Mouse (Mus musculus) embryonic stem cell, embryonic (primary cell): ENCODE measurements around the gene Msi1.

Experiments
- CTCF ChIA-PET, 4 experiments: fragments of 300-600 bp in 2 of 4; fragments of 350-600 bp in 2 of 4; sonication (Branson Sonifier 250); formaldehyde crosslinking; loops; one replicate each; lab custom pipeline; 2022; ENCODE audit warnings: inconsistent platforms in 2 of 4; lab: Charles Lee
- POLR2A ChIA-PET, 4 experiments: fragments of 300-600 bp in 2 of 4; fragments of 350-600 bp in 2 of 4; sonication (Branson Sonifier 250); formaldehyde crosslinking; loops; one replicate each; lab custom pipeline; 2022; ENCODE audit warnings: antibody characterized with exemption in 4 of 4, inconsistent platforms in 1 of 4; lab: Charles Lee

Gene Msi1

DNA sequence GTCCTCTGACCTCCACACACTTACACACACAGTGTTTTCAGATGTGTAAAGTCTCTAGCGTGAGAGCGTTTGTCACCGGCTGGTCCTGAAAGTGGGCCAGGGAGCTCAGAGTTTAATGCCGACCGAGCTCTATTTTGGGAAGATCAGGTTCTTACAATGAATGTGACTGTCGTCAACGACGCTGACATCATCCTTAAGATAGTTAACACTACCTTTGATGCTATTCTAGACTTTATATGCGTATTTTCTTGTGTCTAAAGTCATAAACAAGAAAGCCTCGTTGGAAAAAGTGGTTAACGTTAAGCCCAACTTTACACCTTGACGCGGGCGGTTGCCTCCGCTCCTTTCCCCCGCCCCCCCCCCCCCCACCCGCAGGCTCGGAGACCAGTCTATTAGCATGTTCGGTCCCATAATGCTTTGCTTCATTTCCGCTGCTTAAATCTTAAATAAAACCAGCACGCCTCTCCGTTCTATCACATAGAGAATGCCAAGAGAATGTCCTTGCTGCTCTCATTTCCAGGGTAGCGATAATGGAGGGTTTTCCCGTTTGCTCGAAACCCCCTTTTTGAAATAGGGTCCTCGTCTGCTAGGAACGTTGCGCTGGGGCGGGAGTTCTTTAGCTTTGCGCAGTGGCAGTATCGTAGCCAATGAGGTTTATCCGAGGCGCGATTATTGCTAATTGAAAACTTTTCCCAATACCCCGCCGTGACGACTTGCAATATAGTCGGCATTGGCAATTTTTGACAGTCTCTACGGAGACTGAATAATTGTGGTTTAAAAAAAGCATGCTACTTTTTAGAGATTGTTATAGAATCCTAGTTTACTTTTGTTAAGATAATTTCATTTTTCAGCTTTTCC is 59.7 kb downstream of the Msi1 start:
- CTCF ChIA-PET = interaction anchor here in 2 of 4 experiments (0.7 to 1.4 kb wide), 3 partner anchors 13 to 244 kb away, joined by 3 read pairs; no protein-coding TSS in a partner anchor

GRCm38 (mm10) chr5:115489699-115490637 is 60.6 kb downstream of the Msi1 start:
- ChIA-PET CTCF (interaction anchor here in 2 of 4 experiments (0.6 to 1.7 kb wide), 6 partner anchors 8 to 64 kb away, joined by 3 to 7 read pairs (median 3); no protein-coding TSS in a partner anchor), POLR2A (interaction anchor here (0.5 to 9.2 kb wide), 177 partner anchors 8 to 1910 kb away, joined by 3 to 239 read pairs (median 4); partner anchors contain the start of genes Pxn (in 3 of the 4), Bicdl1 (in 2 of the 4), Rab35 (in 2 of the 4) and Rnf10 (in 2 of the 4))

More for the DNA sequence above, 59.7 kb downstream of the Msi1 start:
- POLR2A ChIA-PET = interaction anchor here (0.5 to 9.2 kb wide), 151 partner anchors 9 to 1390 kb away, joined by 3 to 239 read pairs (median 5); partner anchors contain the start of genes Pxn (in 2 of the 4), Rab35 (in 2 of the 4), Rnf10 (in 2 of the 4) and Rplp0 (in 2 of the 4)

- ChIA-PET POLR2A (interaction anchor here (0.5 to 9.2 kb wide), 136 partner anchors 8 to 1909 kb away, joined by 3 to 239 read pairs (median 5); partner anchors contain the start of genes Pxn (in 3 of the 4), Dynll1 (in 2 of the 4), Rab35 (in 2 of the 4) and Rnf10 (in 2 of the 4)), CTCF (interaction anchor here in 2 of 4 experiments (0.6 to 1.7 kb wide), 6 partner anchors 8 to 288 kb away, joined by 3 to 7 read pairs (median 3); no protein-coding TSS in a partner anchor)
These were observed 61.2 kb downstream of the Msi1 start for GRCm38 (mm10) chr5:115490638-115491000.

DNA sequence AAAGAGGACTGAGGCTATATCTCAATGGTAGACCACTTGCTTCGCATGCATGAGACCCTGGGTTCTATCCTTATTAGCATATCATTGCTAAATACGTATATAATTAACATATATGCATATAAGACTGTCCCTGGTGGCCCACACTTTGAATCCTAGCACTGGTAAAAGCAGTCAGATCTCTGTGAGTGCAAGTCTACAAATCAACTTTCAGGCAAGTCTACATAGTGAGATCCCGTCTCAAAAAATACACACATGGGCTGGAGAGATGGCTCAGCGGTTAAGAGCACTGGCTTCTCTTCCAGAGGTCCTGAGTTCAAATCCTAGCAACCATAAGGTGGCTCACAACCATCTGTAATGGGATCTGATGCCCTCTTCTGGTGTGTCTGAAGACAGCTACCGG is 61.7 kb downstream of the Msi1 start:
- POLR2A ChIA-PET = interaction anchor here (0.5 to 9.2 kb wide), 158 partner anchors 8 to 1909 kb away, joined by 3 to 239 read pairs (median 5); partner anchors contain the start of genes Pxn (in 3 of the 4), Rplp0 (in 3 of the 4), Dynll1 (in 2 of the 4) and Rnf10 (in 2 of the 4)
- CTCF ChIA-PET = interaction anchor here (0.6 to 1.9 kb wide), 12 partner anchors 11 to 316 kb away, joined by 3 to 9 read pairs (median 3); no protein-coding TSS in a partner anchor

GRCm38 (mm10) chr5:115491771-115492322 is 62.4 kb downstream of the Msi1 start:
- CTCF ChIA-PET = interaction anchor here (0.5 to 1.9 kb wide), 12 partner anchors 12 to 701 kb away, joined by 3 to 9 read pairs (median 4); no protein-coding TSS in a partner anchor
- POLR2A ChIA-PET = interaction anchor here (0.5 to 9.2 kb wide), 97 partner anchors 7 to 516 kb away, joined by 3 to 239 read pairs (median 5); partner anchors contain the start of genes Rplp0 (in 3 of the 4), Dynll1 (in 2 of the 4), Bicdl1 (in 1 of the 4) and Pla2g1b (in 1 of the 4)

DNA sequence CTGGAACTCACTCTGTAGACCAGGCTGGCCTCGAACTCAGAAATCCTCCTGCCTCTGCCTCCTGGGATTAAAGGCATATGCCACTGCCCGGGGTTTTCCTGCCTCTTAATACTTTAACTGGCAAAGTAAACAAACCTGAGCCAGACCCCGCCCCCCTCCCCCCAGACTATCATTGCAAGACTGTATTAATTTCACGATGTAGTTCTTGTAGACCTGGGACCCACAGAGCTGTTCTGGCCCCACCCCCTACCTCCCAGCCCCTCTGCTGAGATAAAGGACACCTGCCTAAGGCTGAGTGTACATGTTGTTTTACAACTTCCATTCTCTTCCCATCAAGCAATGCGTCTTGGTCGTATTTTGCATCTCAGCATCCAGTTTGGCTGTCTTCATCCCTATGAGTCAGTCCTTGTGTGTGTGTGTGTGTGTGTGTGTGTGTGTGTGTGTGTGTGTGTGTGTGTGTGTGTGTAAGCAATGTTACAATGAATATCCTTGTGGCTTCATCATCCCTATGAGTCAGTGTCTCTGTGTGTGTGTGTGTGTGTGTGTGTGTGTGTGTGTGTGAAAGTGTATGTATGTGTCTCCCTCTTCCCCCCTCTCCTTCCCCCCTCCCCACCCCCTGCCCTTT is 63.4 kb downstream of the Msi1 start:
- ChIA-PET POLR2A (interaction anchor here (0.6 to 9.2 kb wide), 65 partner anchors 6 to 341 kb away, joined by 3 to 239 read pairs (median 7); partner anchors contain the start of genes Dynll1 (in 2 of the 4), Rplp0 (in 2 of the 4), Pla2g1b (in 1 of the 4) and Pxn (in 1 of the 4)), CTCF (interaction anchor here in 3 of 4 experiments (0.5 to 1.9 kb wide), 7 partner anchors 13 to 700 kb away, joined by 3 to 9 read pairs (median 5); no protein-coding TSS in a partner anchor)

GRCm38 (mm10) chr5:115493441-115493840 is 64.0 kb downstream of the Msi1 start:
- CTCF ChIA-PET = interaction anchor here in 1 of 4 experiments (0.5 to 0.7 kb wide), 3 partner anchors 62 to 134 kb away, joined by 3 to 5 read pairs (median 4); no protein-coding TSS in a partner anchor
- POLR2A ChIA-PET = interaction anchor here (0.7 to 9.2 kb wide), 15 partner anchors 10 to 731 kb away, joined by 3 to 239 read pairs (median 7); partner anchors contain the start of genes Rplp0 (in 2 of the 4) and Sirt4 (in 1 of the 4)

GRCm38 (mm10) chr5:115495618-115496017 is 66.2 kb downstream of the Msi1 start:
- CTCF ChIA-PET = interaction anchor here in 3 of 4 experiments (0.5 to 1.6 kb wide), 6 partner anchors 9 to 303 kb away, joined by 3 to 5 read pairs (median 3); no protein-coding TSS in a partner anchor
- POLR2A ChIA-PET = interaction anchor here in 3 of 4 experiments (0.5 to 9.2 kb wide), 42 partner anchors 9 to 954 kb away, joined by 3 to 239 read pairs (median 4); partner anchors contain the start of genes Rplp0 (in 2 of the 3), Sirt4 (in 2 of the 3), Dynll1 (in 1 of the 3) and Rab35 (in 1 of the 3)

DNA sequence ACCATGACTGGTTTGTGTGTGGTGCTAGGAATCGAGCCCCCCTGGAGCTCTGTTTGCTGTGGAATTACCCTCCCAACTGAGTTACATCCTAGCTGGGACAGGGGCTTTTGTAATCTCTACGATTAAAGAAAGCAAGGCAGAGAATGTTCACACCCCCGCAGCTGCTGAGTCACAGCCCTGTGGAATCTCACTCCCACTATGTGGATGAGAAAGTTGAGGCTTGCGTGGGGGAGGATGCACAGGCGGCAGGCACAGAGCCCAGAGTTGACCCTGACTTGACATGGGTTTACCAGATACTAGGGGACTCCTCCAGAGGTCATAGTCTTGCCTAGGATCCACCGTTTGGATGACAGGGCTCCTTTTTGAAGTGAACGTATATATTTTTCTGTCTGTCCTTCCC is 67.6 kb downstream of the Msi1 start:
- POLR2A ChIA-PET = interaction anchor here in 3 of 4 experiments (0.6 to 9.2 kb wide), 19 partner anchors 7 to 439 kb away, joined by 3 to 239 read pairs (median 4); partner anchors contain the start of genes Dynll1 (in 1 of the 3), Rplp0 (in 1 of the 3) and Sirt4 (in 1 of the 3)
- CTCF ChIA-PET = interaction anchor here in 2 of 4 experiments (0.6 to 1.6 kb wide), 3 partner anchors 8 to 120 kb away, joined by 4 to 5 read pairs (median 4); no protein-coding TSS in a partner anchor

DNA sequence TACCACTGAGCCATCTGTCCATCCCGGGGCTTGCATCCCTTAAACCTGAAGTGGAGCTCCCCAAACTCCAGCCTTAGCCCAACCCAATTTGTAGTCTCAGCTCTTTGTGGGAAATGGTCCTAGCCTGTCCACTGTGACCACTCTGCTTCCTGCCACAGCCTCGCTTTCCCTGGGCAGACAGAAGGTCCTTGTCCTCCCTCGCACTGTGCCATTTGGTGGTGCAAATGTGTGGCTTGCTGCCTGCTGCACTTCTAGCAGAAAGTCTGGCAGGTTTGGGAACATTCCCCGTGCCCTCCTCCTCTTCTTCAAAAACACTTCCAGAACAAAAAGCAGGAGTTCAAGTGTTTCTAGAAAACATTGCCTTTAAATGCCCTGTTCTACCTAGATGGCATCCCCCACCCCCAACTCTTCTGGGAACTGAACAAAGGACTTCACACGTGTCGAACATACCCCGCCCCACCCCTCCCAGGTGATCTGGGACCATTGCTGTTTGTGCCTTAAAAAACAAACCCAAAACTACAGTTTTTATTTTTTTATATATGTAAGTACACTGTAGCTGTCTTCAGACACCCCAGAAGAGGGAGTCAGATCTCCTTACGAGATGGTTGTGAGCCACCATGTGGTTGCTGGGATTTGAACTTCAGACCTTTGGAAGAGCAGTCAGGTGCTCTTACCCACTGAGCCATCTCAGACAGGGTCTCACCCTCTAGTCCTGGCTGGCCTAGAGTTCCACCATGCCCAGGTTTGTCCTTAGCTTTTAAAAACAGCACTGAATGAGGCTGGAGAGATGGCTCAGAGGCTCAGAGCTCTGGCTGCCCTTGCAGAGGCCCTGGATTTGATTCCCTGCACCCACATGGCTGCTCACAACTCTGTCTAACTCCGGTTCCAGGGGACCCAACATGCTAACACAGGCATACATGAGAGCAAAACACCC is 69.2 kb downstream of the Msi1 start:
- POLR2A ChIA-PET = interaction anchor here (0.6 to 4.4 kb wide), 25 partner anchors 8 to 766 kb away, joined by 3 to 32 read pairs (median 4); partner anchors contain the start of gene Rplp0 (in 1 of the 4)

GRCm38 (mm10) chr5:115500383-115500935 is 71.1 kb downstream of the Msi1 start:
- POLR2A ChIA-PET = interaction anchor here in 3 of 4 experiments (0.5 to 13.0 kb wide), 14 partner anchors 9 to 122 kb away, joined by 3 to 114 read pairs (median 3); partner anchors contain the start of gene Rplp0 (in 1 of the 3)
- CTCF ChIA-PET = interaction anchor here in 1 of 4 experiments (0.8 to 1.8 kb wide), 2 partner anchors 38 to 56 kb away, joined by 3 to 4 read pairs; no protein-coding TSS in a partner anchor

More for the DNA sequence above, 69.2 kb downstream of the Msi1 start:
- CTCF ChIA-PET = interaction anchor here in 3 of 4 experiments (0.6 to 1.3 kb wide), 6 partner anchors 10 to 486 kb away, joined by 3 to 8 read pairs (median 3); no protein-coding TSS in a partner anchor

DNA sequence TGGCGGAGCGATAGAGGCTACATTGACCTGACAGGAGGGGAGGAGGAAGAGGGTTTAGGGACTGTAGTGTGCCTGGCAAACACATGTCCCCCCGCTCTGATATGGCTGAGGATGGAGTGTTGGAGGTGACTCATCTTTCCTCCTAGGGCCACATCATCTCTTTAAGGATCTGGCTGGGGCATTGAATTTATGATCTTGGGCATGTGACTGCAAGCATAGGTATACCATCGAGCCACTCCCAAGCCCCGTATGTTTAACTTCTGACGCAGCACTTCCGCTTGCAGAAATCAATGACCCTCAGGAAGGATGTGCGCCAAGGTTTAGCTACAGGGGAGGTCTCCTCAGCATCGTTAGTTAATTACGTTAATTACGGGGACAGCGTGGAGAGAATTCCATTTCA is 73.6 kb downstream of the Msi1 start:
- POLR2A ChIA-PET = interaction anchor here in 3 of 4 experiments (0.5 to 13.0 kb wide), 18 partner anchors 9 to 60 kb away, joined by 3 to 114 read pairs (median 4); partner anchors contain the start of gene Rplp0 (in 1 of the 3)
- CTCF ChIA-PET = interaction anchor here in 1 of 4 experiments (0.7 to 1.6 kb wide), 2 partner anchors 36 to 72 kb away, joined by 3 to 9 read pairs; no protein-coding TSS in a partner anchor
